Mouse (Mus musculus): ENCODE results near the gene Fth1.

Gene Fth1

GRCm38 (mm10) chr19:10021981-10022380 is 41.6 kb downstream of the Fth1 start:
- no peak for DNase-seq (ENCODE audit: low spot score in 2 of 2)

DNA sequence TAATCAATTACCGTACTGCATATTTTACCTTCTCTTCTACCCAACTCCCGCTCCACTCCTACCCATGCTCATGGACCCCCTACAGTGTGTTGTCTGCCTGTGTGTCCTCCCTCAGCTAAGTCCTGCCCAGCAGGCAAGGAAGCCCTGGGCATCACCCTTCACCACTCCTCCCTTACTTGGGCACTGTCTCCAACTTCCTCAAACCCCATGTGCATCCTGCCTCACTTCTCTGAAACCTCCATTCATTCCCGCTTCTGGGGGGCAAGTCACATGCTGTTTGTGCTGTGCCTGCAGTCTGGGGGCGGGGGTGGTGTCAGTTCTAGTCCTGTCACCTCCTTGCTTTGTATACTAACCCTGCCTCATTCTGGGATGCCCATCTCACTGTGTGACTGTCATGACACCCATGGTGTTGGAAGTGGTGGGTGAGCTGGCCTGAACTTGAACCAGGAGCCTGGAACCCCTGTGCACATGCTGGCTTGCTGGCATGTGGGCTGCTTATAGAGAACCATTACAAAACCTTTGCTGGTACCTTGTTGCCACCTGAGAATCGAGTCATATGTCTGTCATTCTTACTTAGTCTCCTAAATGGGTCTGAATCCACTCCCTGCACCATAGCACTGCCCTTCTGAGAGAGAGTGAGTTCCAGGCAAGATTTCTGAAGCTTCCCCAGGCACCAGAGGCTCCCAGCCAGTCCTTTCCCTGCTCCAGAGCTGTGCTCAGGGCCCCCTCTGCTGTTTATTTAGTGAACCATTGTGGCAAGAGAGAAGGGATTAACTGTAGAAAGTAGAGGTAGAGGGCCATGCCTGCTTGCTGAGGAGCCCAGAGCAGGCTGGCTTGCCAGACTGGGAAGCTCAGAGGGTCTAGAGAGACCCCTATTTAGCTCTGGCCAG is 42.3 kb downstream of the Fth1 start:
- no peak for DNase-seq (ENCODE audit: low spot score in 2 of 2)

DNA sequence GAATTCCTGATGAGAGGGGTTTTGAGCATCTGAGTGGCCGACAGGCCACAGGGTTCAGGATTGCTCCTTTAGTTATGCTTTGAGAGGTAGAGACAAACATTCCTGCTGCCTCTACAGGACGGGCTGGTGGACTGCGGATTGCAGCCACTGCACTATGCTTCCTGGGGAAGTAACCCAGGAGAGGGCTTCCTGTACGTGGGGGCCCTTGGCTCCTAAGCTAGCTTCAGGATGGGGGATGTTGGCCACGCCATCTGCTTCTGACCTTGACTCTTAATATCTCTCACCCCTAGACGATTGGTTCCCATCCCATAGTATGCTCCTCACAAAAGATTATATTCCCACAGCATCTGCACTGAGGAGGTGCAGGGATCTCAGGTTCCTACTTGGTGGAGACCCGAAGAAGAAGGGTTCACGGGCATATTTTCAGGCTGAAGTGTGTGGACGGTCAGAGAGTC is 42.9 kb downstream of the Fth1 start:
- peak in 1 of 2 experiments; percentile 18 for DNase-seq (ENCODE audit: low spot score in 2 of 2)

DNA sequence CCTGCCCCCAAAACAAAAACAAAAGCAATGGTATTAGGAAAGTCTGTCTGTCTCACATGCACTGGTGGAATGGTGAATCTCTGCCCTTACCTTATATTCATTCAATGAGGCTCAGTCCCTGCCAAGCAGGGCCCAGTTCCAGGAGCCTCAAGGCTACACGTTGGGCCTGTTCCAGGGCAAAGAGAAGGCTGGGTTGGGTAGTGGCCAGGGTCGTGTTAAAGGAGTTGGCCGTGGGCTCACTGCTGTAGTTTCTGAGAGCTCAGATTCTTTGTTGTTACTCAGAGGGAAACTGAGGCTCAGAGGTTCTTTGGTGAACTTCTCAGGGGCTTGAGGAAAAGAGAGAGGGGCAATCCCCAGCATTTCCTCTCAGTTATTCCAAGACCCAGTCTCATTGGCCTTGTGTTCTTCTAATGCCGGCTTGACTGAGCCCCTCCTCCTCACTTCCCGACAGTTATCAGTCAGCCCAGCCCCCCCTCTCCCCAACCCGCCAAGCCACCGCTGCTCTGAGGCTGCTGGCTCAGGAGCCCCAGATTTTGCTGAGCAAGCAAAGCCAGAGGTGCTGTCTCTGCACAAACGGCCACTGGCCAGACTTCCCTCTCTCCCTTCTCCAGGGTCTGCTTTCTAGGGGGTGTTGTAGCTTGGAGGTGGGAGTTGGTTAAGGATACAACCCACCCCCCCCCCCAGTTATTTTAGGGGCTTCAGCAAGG is 44.9 kb downstream of the Fth1 start:
- DNase-seq (ENCODE audit: low spot score in 2 of 2): peak in 1 of 2 experiments; percentile 52

DNA sequence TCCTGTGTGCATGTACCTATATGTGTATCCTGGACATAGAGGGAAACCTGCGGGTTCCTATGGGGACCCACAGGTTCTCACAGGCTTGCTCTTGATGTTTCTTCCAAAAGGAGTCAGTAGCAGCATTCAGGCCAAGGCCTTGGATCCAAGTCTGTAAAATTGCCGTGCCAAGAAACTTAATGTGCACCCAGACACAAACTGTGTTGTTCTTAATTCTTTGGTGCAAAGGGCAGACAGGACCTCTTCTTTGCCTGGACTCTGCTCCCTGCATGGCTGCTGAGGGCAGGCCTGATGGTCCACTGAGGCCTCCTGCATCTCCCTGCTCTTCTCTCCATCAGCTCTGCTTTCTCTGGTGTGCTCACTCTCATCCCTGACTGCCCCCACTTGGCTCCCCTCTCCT is 49.3 kb downstream of the Fth1 start:
- no peak for DNase-seq (ENCODE audit: low spot score in 2 of 2)

- DNase-seq (ENCODE audit: low spot score in 2 of 2): peak; percentile 53 to 74
Observed at GRCm38 (mm10) chr19:10033211-10033973, 53.0 kb downstream of the Fth1 start.

DNA sequence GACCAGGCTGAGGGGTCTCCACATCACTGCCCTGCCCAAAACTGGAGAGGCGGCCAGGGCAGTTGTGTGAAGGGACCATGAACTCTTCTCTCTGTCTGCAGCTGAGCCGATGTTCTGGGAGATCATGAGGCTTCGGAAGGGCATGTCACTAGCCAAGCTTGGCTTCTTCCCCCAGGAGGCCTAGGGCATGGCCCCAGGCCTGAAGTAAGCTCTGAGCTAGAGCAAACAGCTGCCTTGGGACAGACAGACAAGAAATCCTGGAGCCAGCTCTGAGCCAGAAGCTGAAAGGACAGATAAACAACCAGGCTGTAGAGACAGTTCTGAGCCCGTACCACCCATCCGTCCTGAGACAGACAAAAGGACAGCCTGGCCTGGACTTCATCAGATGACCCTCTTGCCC is 54.0 kb downstream of the Fth1 start:
- peak in 1 of 2 experiments; percentile 16 for DNase-seq (ENCODE audit: low spot score in 2 of 2)
